Mouse (Mus musculus) limb, embryonic 11.5 days (tissue): ENCODE measurements around the gene Pcsk6. TPM values are rescaled to one million over a fixed set of nuclear protein-coding genes. Genes with fewer than 3 reads are reported as not detected.

Source experiments
- ATAC-seq: fragments of 200-750 bp; cut with Nextera tagmentation; 2 replicates; pipeline ENCODE4 v1.8.0; 2017; ENCODE audit warnings: low read depth; ENCODE audit not compliant: insufficient number of reproducible peaks, low FRiP score, low TSS enrichment
- DNase-seq: peaks from one replicate; pipeline ENCODE4 v3.0.0-alpha.2; 2015; ENCODE audit warnings: low spot score
- H3K27ac ChIP-seq: fragments of 300-500 bp; sonication (generic); replicated peaks from 2 replicates; pipeline ENCODE4 v1.5.1; 2014; ENCODE audit warnings: low read depth, mild to moderate bottlenecking, low read length
- H3K27me3 ChIP-seq: fragments of 300-500 bp; sonication (generic); 2 replicates; pipeline ENCODE4 v1.6.1; 2014; ENCODE audit warnings: mild to moderate bottlenecking, low read length, mixed read lengths; ENCODE audit not compliant: control insufficient read depth, insufficient read depth
- H3K36me3 ChIP-seq: fragments of 300-500 bp; sonication (generic); 2 replicates; pipeline ENCODE4 v1.6.1; 2014; ENCODE audit warnings: mild to moderate bottlenecking, low read length, moderate library complexity, mixed read lengths; ENCODE audit not compliant: control insufficient read depth, insufficient read depth
- H3K4me1 ChIP-seq: fragments of 300-500 bp; sonication (generic); 2 replicates; pipeline ENCODE4 v1.6.1; 2014; ENCODE audit warnings: low read length, mixed read lengths; ENCODE audit not compliant: control insufficient read depth, insufficient read depth
- H3K4me2 ChIP-seq: fragments of 300-500 bp; sonication (generic); 2 replicates; pipeline ENCODE4 v1.6.1; 2014; ENCODE audit warnings: low read depth, mild to moderate bottlenecking, moderate library complexity; ENCODE audit not compliant: severe bottlenecking
- H3K4me3 ChIP-seq: fragments of 300-500 bp; sonication (generic); 2 replicates; pipeline ENCODE4 v1.5.1; 2014; ENCODE audit warnings: low read depth, low read length
- H3K9ac ChIP-seq: fragments of 300-500 bp; sonication (generic); 2 replicates; pipeline ENCODE4 v1.6.1; 2014; ENCODE audit warnings: mild to moderate bottlenecking, low read length
- H3K9me3 ChIP-seq: fragments of 300-500 bp; sonication (generic); 2 replicates; pipeline ENCODE4 v1.6.1; 2016; ENCODE audit warnings: low read length; ENCODE audit not compliant: control insufficient read depth
- WGBS: fragments of 180-500 bp; shearing (Covaris S2); extraction: QIAGEN DNeasy Blood & Tissue Kit; methylation state at CpG from one replicate; pipeline ENCODE4 v1.1.7; 2014; 5-methylcytosine and 5-hydroxymethylcytosine counted together
- polyA plus RNA-seq: library from polyadenylated mRNA; unstranded; fragments of >200 nt; fragmentation: Nextera tagmentation; extraction: Ambion mirVana; gene quantifications from 2 replicates; pipeline ENCODE4 v1.2.1, GENCODE M21; 2014

The Pcsk6 gene
- polyA plus RNA-seq, 1 experiment from 2014 or later: 5.3 TPM

DNA sequence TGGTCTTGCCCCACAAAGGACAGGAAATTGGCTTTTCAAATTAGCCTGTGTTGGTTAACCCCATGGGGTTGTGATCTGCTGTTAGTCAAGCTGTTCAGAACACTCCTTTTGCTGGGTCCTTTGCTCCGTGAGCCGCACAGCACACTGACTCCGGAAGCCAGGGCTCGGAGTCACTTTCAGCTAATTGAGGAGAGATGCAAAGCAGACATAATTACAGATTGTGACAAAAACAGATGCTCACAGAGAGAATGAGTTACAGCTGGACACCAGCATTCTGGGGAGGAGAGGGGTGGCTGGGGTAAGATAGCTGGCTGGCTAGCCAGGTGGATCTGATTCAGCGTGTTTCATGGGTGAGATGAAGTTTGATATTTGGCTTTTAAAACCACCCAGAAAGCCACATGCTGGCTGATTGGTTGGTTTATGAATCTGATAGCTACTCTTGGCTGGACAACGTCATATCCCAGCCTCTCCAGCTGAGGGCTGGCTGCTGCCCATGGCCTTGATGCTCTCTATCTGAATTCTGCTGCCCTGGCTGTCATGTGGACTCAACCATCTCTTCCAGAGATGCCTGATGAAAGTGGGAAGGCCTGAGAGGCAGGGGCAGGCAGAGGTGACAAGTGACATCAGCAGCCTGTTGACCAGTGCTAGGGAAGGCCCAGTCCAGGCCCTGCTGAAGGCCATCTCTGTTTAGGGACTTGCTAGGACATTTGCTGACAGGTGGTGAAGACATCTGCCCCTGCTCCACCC is 167.4 kb downstream of the Pcsk6 start:
- no peak overlapping the region for H3K27ac ChIP-seq
- H3K4me1 ChIP-seq: peaks cover 6% of the 10 kb centered on the region
- H3K27me3 ChIP-seq: no peaks in the 10 kb centered on the region
- H3K9ac ChIP-seq: no peak overlapping the region
- ATAC-seq: no peak
- no peaks in the 10 kb centered on the region for H3K36me3 ChIP-seq
- H3K9me3 ChIP-seq: no peaks in the 10 kb centered on the region
- WGBS: 18% methylated on average over 6 of the region's 6 CpGs
- no peak overlapping the region for H3K4me2 ChIP-seq
- peak; percentile 41 for DNase-seq
- H3K4me3 ChIP-seq: no peak overlapping the region

DNA sequence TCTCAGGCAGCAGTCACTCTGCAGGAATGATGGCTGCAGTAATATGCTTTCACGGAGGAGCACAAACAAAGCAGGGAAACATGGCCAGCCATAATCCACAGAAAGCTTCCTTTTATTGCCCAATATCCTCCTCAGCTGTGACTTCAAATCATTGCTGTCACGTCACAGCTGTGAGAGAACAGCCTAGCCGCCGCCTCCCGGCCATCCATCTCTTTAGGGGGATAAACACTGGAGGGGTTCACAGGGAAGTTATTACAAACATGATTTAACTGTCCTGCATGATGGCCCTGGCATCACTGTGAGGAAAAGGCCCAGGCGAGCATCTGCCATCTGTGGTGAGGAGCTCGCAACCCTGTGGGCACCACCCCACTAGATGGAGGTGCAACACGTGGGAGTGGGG is 175.3 kb downstream of the Pcsk6 start:
- H3K36me3 ChIP-seq: no peaks in the 10 kb centered on the region
- no peak for DNase-seq
- H3K4me1 ChIP-seq: peaks cover 39% of the 10 kb centered on the region
- H3K4me2 ChIP-seq: no peak overlapping the region
- H3K9me3 ChIP-seq: no peaks in the 10 kb centered on the region
- no peak overlapping the region for H3K4me3 ChIP-seq
- no peaks in the 10 kb centered on the region for H3K27me3 ChIP-seq
- ATAC-seq: no peak
- H3K9ac ChIP-seq: 0 out of 2 replicates have a peak overlapping the region, but pooled peaks have one; percentile 7
- WGBS: 57% methylated on average over 8 of the region's 8 CpGs
- no peak overlapping the region for H3K27ac ChIP-seq

DNA sequence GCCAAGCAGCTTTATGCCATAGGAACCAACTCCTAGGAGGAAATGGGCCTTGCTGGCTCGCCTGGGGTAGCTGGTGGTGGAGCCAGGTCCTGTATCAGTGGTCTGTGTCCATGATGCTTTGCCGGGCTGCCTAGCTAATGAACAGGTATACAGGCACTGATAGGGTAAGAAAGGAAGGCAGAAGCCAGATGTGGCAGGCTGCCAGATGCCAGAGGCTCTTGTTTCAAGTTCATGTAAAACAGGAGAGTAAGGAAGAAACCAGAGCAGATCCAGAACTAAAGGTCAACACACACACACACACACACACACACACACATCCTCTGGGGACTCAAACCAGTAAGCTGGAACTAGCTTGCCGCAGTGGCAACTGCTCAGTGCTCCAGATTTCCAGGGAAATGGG is 176.7 kb downstream of the Pcsk6 start:
- Histone ChIP-seq H3K27me3 (no peaks in the 10 kb centered on the region), H3K4me3 (no peak overlapping the region), H3K36me3 (no peaks in the 10 kb centered on the region), H3K4me1 (peaks cover 41% of the 10 kb centered on the region), H3K27ac (no peak overlapping the region), H3K4me2 (no peak overlapping the region), H3K9me3 (no peaks in the 10 kb centered on the region), H3K9ac (no peak overlapping the region)
- ATAC-seq (0 out of 2 replicates have a peak, but pooled peaks have one; percentile 26), DNase-seq (peak; percentile 56)
- 39% methylated on average over 3 of the region's 3 CpGs for WGBS

DNA sequence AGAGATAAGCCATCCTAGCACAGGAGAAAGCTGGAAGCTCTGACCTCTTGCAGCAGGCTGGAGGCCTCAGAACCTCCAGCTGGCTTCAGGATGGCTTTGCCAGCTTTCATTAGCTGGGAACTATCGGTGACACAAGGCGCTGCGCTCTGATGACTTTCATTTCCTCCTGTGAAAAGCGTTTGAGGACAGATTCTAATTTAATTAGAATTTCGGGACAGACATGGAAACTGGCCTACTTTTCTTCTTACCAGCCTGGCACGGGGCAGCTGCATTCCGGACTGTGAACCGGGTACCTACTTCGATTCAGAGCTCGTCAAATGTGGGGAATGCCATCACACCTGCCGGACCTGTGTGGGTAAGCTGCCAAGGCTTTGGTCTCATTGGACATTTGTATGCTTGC is 177.2 kb downstream of the Pcsk6 start:
- H3K4me1 ChIP-seq: peaks cover 46% of the 10 kb centered on the region
- no peak overlapping the region for H3K4me2 ChIP-seq
- DNase-seq (peak; percentile 38), ATAC-seq (no peak)
- H3K27me3 ChIP-seq: no peaks in the 10 kb centered on the region
- no peaks in the 10 kb centered on the region for H3K9me3 ChIP-seq
- 45% methylated on average over 11 of the region's 11 CpGs for WGBS
- H3K4me3 ChIP-seq: no peak overlapping the region
- no peak overlapping the region for H3K9ac ChIP-seq
- H3K27ac ChIP-seq: peak overlapping the region; percentile 78; the same call in 1 of the 2 replicates
- no peaks in the 10 kb centered on the region for H3K36me3 ChIP-seq

DNA sequence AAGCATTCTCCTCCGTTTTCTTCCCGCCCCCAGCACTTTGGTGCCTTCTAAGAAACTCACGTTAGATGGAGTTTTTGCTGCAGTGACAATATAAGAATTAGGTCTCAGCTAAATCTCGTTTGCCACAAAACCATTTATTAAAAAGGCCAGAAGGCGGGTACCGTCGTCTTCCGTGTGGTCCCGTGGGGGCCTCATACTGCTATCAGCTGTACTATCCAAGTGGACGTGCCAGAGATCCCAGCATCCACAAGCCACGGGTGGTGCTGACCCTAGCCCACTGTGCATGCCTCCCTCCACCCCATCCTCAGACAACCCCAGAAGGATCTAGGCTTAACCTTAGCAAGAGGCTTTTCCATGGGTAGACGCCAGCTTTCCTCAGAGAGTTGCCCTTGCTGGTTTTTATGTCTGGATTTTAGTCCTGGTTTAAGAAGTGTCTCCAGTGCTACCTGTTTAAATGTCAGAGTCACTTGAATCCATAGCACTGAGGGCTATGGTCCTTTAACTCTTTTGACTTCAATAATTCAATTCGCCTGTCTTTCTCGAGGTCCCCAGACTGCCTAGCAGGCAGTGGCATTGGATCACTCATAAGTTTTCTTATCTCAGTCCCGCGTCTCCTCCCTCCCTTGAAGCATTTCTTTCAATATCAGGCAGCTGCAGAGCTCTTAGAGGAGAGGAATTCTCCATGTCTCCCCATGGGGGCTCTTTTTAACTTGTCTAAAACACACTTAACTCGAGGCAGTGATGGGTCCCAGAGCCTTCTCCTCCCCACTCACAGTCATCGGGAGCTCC is 178.7 kb downstream of the Pcsk6 start:
- H3K36me3 ChIP-seq: no peaks in the 10 kb centered on the region
- no peak overlapping the region for H3K4me3 ChIP-seq
- WGBS: 73% methylated on average over 18 of the region's 18 CpGs
- H3K4me2 ChIP-seq: peak overlapping the region; percentile 26
- DNase-seq (no peak), ATAC-seq (no peak)
- peak overlapping the region; percentile 78; the same call in 1 of the 2 replicates for H3K27ac ChIP-seq
- no peaks in the 10 kb centered on the region for H3K9me3 ChIP-seq
- H3K27me3 ChIP-seq: no peaks in the 10 kb centered on the region
- peaks cover 55% of the 10 kb centered on the region for H3K4me1 ChIP-seq
- no peak overlapping the region for H3K9ac ChIP-seq

DNA sequence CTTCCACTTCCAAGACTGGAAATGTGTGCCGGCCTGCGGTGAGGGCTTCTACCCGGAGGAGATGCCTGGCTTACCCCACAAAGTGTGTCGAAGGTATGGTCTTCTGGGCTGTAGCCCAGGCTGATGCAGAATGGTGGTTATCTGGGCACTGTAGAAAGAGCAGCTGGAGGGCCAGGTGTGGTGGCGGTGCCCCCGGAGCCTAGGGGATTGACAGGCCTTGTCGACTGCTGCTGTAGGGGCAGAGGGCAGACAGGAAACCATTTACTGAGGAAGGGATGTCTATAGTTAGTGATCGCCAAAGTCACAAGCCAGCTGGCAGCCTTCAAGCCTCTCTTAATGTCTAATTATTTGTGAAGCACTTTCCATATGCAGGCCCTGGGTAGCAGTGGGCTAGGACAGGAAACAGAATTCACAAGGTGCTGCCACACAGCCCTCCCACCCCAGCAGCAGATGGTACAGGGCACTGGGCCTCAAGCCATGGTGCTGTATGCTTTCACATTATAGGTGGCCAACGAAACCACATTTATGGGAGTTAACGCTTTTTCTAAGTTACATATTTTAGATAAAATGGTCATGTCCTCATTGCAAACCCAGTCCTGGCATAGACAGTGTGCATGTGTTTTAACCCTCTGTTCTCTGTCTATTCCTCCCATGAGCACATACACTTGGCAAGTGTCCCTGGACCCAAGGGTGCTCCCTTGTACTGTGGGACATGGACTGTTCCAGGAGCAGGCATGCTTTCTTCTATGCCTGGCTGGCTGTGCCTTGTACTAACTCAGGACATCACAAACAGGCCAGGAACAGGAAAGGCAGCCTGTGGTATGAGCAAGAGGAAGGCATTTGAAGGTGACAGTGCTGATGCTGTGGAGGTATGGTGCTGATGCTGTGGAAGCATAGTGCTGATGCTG is 182.3 kb downstream of the Pcsk6 start, which contains the start of gene Gm45213:
TSS of gene Gm45213 (plus strand) at position 51 of the 908 bp plus-strand sequence.
- peaks cover 71% of the 10 kb centered on the region for H3K4me1 ChIP-seq
- 58% methylated on average over 10 of the region's 10 CpGs for WGBS

DNA sequence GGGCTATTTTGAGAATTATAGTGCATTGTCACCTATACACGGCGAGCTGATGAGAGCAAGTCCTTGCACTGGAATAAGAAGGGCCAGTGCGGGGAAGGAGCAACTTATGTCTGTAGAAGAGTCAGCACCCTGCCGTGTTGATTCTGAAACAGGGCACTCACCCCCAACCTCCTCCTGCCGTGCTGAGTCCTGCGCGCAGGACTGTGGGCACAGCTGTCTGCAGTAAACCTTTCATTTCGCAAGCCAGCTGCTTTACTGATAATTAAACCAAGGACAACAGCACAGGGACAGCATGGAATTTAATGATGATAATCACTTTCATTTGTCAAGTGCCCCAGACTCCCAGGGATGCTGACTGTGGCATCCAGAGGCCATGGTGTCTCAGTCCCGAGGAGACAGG is 183.1 kb downstream of the Pcsk6 start:
- no peak overlapping the region; the same call in 1 of the 2 replicates for H3K9ac ChIP-seq
- H3K4me2 ChIP-seq: no peak overlapping the region
- DNase-seq (no peak), ATAC-seq (no peak)
- 17% methylated on average over 9 of the region's 9 CpGs for WGBS
- no peaks in the 10 kb centered on the region for H3K9me3 ChIP-seq
- H3K4me3 ChIP-seq: no peak overlapping the region
- peaks cover 63% of the 10 kb centered on the region for H3K4me1 ChIP-seq
- no peaks in the 10 kb centered on the region for H3K36me3 ChIP-seq
- no peaks in the 10 kb centered on the region for H3K27me3 ChIP-seq
- 0 out of 2 replicates have a peak overlapping the region, but pooled peaks have one; percentile 12 for H3K27ac ChIP-seq

More for the DNA sequence above, 182.3 kb downstream of the Pcsk6 start, which contains the start of gene Gm45213:
- Histone ChIP-seq H3K9ac (no peak within 1 kb of the TSS), H3K4me2 (no peak within 1 kb of the TSS), H3K36me3 (no peaks in the 10 kb centered on the region), H3K4me3 (no peak within 1 kb of the TSS), H3K9me3 (no peaks in the 10 kb centered on the region), H3K27me3 (no peaks in the 10 kb centered on the region), H3K27ac (no peak within 1 kb of the TSS)
- DNase-seq (no peak), ATAC-seq (no peak)
